Comparison of ENCODE assay signal across 8 mouse cellular contexts in genomic region chr2:79259326-79259725, GRCm38 (mm10). TPM values are rescaled to one million over a fixed set of nuclear protein-coding genes. Genes with fewer than 3 reads are reported as not detected.
DNase-seq lines count a peak whose midpoint lies in the region; ATAC-seq lines count a peak whose summit lies in the region.
"Had no signal": no experiment of that assay in that cellular context is flagged by ENCODE, and none has a peak within 500 bp of the region (broad histone marks: within the 10 kb centered on the region; RNA-seq: fewer than 3 reads in every experiment).

No protein-coding gene starts in this region.

- H3K4me1 ChIP-seq in liver, embryonic 13.5 days (replicated peaks): peaks cover 65% of the 10 kb centered on the region
- H3K4me1 ChIP-seq in midbrain, embryonic 15.5 days: peaks cover 11% of the 10 kb centered on the region

- DNase-seq in CD4-positive, CD25-positive, alpha-beta regulatory T cell, adult 2 months (ENCODE audit: low read depth, low spot score): peak; percentile 59
- DNase-seq in MEL-GATA-1-ER (ENCODE audit: extremely low read depth, low read depth): peak; percentile 92
- DNase-seq in liver, embryonic 13.5 days: peak; percentile 75
- peak; percentile 66 to 68 for DNase-seq in spleen, postnatal 10 days (ENCODE audit: low spot score in 2 of 2)
- no peak for DNase-seq in right cerebral cortex, postnatal 25 days
- DNase-seq in right cerebral cortex, postnatal 36 days (ENCODE audit: low spot score in 2 of 2): no peak

- H3K27me3 ChIP-seq in liver, embryonic 13.5 days: no peaks in the 10 kb centered on the region
- H3K27me3 ChIP-seq in midbrain, embryonic 15.5 days (replicated peaks): no peaks in the 10 kb centered on the region

- ATAC-seq in liver, embryonic 13.5 days (ENCODE audit: low read depth): peak; percentile 86
- no peak for ATAC-seq in midbrain, embryonic 15.5 days (replicated peaks)

- H3K27ac ChIP-seq in liver, embryonic 13.5 days: peak overlapping the region; percentile 99
- no peak overlapping the region for H3K27ac ChIP-seq in midbrain, embryonic 15.5 days
- H3K27ac ChIP-seq: limb, embryonic 10.5 days had no signal

- H3K4me3 ChIP-seq in liver, embryonic 13.5 days (replicated peaks): peak overlapping the region; percentile 46
- no peak overlapping the region for H3K4me3 ChIP-seq in midbrain, embryonic 15.5 days
- H3K4me3 ChIP-seq: limb, embryonic 10.5 days had no signal

- H3K4me2 ChIP-seq in liver, embryonic 13.5 days: peak overlapping the region; percentile 77
- H3K4me2 ChIP-seq in midbrain, embryonic 15.5 days: no peak overlapping the region

- peaks cover 28% of the 10 kb centered on the region for H3K36me3 ChIP-seq in liver, embryonic 13.5 days
- no peaks in the 10 kb centered on the region for H3K36me3 ChIP-seq in midbrain, embryonic 15.5 days (replicated peaks)
- H3K36me3 ChIP-seq: limb, embryonic 10.5 days had no signal

- peak overlapping the region; percentile 73 for H3K9ac ChIP-seq in liver, embryonic 13.5 days
- H3K9ac ChIP-seq in midbrain, embryonic 15.5 days: no peak overlapping the region

- 10% methylated on average over 4 of the region's 4 CpGs for WGBS in liver, embryonic 13.5 days (ENCODE audit: insufficient replicate concordance)
- WGBS in midbrain, embryonic 15.5 days: 74% methylated on average over 4 of the region's 4 CpGs

- no peaks in the 10 kb centered on the region for H3K9me3 ChIP-seq in liver, embryonic 13.5 days (replicated peaks)
- no peaks in the 10 kb centered on the region for H3K9me3 ChIP-seq in midbrain, embryonic 15.5 days
- H3K9me3 ChIP-seq: limb, embryonic 10.5 days had no signal

RNA-seq across cellular contexts. Expression of gene Itga4, which starts 4.1 kb away (rescaled TPM):
- polyA plus RNA-seq in liver, embryonic 13.5 days (2015; fragmentation: Nextera tagmentation; extraction: Ambion mirVana): 24.8 and 30.1 TPM in 2 replicates
- 2.6 and 2.8 TPM in 2 replicates for polyA plus RNA-seq in midbrain, embryonic 15.5 days (2015; fragmentation: Nextera tagmentation; extraction: Ambion mirVana)

Comparison
In these comparisons a context has a peak if more than half of its experiments do, and no peak if none do; other contexts are left out.
1. DNase-seq: peak in CD4-positive, CD25-positive, alpha-beta regulatory T cell, adult 2 months (single experiment), MEL-GATA-1-ER (single experiment), liver, embryonic 13.5 days (single experiment) and spleen, postnatal 10 days (2 of 2); none in right cerebral cortex, postnatal 25 days (single experiment) and right cerebral cortex, postnatal 36 days (0 of 2).